Mouse (Mus musculus): ENCODE data around the gene Pdss2.

Pdss2 gene

DNA sequence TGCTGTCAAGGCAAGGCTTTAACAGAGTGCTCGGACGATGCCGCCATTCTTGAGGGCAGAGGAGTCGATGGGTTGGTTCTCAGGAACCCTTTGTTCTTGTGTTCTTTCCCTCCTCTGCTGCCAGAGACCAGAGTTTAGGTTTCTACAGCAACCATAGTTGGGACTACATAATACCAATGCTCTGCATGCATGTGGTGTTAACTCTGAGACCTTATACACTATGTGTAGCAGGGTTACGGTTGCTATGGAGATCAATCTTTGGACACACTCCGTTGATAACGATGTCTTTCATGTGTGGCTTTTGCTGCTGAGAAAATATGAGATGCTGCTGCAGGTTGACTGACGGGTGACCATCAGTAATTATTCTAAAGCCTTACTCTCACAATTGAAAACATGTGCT lies 20.9 kb downstream of the Pdss2 start:
- in situ Hi-C loops (cut with MboI, MseI) = no loop called here

DNA sequence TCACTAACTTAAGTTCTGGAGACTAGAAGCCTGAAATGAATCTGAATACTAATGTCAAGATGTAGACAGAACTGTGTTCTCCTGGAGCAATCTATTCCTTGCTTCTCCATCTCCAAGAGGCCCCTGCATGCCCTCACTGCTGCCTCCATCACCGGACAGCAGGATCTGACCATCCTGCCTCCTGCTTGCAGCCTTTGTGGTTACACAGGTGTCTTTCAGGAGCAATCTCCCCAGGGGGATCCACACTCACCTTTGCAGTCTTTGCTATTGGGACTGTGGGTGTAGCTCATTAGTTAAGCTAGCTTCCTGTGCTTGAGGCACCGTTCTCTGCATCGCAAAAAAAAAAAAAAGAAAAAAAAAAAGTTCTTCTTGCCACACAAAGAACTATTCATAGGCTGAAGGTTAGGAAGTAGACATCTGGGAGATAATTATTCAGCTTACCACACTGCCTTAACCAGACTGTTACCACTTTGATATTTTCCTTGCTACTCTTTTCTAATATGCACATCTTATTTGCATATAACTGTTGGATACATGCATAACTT lies 23.0 kb downstream of the Pdss2 start:
- in situ Hi-C loops (cut with MboI, MseI) = no loop called here

DNA sequence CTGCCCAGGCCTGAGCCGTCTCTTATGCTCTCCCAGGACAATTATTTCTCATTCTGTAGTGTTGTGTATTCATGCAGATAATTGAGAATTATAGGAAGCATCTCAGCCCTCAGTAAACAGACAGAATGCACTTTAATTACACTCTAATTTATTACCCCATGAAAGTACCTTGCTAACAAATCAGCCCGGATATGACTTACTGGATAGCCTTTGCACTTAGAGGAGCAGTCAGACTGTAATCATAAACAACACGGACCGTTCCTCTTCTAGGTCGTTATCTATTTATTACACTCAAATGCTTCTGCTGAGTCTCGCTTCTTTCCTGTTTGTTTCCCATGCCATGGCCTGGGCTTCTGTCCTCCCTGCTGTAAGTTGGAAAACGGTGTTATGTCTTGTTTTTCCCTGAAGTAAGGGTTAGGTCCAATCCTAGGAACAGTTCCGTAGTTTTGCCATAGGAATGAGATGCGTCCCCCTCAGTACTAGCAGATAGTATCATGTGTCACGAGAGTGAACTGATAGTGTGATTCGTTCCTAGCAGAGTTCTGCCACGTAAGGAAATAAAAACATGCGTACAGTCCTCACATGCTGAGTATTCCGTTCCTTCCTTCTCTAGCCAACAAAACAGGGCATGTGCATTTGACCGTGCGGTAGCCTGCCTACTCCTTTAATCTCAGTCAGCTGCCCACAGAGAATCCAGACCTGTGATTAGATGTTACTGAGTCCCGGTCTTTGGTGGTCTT lies 24.3 kb downstream of the Pdss2 start:
- in situ Hi-C loops (cut with MboI, MseI) = no loop called here

DNA sequence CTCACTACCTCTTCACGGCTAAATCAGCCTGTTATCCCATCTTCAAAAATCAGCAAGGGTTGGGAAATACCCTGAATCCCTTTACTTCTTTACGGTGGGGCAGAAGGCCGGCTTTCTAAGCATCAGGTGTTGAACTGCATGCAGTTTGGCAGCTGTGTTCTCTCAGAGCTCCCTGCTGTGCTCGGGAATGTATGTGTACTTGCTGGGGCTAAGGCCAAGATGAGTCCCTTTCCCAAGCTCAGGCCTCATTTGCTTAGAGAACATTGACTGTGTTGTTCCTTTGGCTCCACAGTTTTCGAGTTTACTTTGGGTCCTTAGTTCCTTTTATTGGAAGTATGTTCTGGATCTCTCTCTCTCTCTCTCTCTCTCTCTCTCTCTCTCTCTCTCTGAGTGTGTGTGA lies 26.7 kb downstream of the Pdss2 start:
- in situ Hi-C loops (cut with MboI, MseI) = no loop called here

DNA sequence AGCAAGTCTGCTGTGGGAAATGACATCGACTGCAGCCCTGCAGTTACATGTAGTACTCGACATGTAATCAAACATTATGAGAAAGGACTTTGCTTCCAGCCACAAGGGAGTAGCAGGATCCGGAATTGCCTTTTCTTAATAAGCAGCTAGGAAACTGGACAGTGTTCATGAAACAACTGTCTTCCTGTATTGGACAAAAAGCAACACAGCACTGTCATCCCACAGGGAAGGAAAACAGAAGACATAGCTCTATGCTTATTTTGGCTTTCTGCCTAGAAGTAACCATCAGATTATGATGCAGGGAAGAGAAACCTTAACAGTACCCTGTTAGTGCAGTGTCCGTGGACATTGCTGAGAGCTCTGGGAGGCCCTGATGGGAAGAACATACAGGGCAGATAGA lies 31.0 kb downstream of the Pdss2 start:
- in situ Hi-C loops (cut with MboI, MseI) = loop anchor here (25.0 kb wide), 1 partner anchor 585 kb away; no protein-coding TSS in a partner anchor

DNA sequence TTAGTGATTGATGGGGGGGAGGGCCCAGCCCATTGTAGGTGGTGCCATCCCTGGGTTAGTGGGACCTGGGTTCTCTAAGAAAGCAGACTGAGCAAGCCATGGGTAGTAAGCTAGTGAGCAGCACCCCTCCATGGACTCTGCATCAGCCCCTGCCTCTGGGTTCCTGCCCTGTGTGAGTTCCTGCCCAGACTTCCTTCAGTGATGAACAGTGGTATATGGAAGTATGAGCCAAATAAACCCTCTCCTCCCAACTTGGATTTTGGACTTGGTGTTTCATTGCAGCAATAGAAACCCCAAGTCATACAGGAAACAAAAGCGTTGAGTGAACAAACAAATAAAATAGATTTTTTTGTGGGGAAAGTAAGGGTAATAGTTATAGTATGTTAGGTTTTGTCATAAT lies 35.7 kb downstream of the Pdss2 start:
- in situ Hi-C loops (cut with MboI, MseI) = loop anchor here (25.0 kb wide), 1 partner anchor 580 kb away; no protein-coding TSS in a partner anchor

DNA sequence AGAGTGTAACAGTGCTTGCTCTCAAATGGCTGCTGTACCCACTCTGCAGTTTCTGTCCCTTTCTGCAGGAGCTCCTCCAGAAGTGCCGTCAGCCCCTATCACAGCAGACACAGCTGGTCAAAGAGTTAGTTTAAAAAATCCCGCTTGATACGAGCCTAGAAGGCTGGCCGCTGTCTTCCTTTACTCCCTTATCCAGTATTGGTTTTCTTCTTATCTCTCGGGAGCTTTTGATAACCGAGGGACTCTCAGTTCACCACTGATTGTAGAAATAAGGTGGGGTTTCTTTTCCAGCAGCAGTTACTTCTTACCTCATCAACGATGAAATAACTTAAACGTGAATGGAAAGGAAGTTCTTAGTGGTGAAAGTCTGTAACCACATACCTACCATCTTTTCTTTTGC lies 36.2 kb downstream of the Pdss2 start:
- in situ Hi-C loops (cut with MboI, MseI) = loop anchor here (25.0 kb wide), 1 partner anchor 580 kb away; no protein-coding TSS in a partner anchor

DNA sequence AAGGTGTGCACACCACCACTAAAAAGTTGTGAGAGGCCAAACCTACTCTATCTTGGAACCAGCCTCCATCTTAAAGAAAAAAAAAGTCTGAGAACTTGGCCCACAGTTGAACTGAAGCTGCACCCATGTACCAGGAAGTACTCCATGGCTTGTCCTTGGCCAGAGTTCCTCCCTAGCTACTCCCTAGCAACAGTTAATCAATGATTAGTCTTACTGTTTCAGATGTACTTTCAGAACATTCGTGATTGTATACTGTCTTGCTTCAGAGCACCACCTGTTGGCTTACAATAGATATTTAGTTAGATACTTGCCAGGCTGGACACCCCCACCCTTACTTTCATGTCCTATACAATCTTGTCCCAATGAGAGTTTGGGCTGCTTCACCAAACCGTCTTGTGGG lies 50.0 kb downstream of the Pdss2 start:
- in situ Hi-C loops (cut with MboI, MseI) = loop anchor here (25.0 kb wide), 1 partner anchor 566 kb away; no protein-coding TSS in a partner anchor

DNA sequence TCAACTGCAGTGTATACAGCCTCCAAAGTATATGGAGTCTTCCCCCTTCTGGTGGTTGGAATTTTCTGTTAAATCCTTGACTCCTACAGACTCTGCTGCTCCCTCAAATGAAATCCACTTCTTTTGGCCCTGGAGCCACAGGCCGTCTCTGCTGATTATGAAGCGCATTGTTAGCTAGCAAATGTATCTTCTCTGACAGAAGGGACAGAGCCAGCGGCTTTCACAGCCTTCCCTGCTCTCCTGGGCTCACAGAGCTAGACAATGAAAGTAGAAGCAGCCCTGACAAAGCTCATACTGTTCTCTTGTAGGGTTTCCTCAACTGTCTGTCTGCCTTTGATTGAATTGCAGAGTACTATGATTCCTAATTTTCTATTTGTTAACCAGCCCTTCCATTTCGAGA lies 51.1 kb downstream of the Pdss2 start:
- in situ Hi-C loops (cut with MboI, MseI) = loop anchor here (25.0 kb wide), 1 partner anchor 565 kb away; no protein-coding TSS in a partner anchor

DNA sequence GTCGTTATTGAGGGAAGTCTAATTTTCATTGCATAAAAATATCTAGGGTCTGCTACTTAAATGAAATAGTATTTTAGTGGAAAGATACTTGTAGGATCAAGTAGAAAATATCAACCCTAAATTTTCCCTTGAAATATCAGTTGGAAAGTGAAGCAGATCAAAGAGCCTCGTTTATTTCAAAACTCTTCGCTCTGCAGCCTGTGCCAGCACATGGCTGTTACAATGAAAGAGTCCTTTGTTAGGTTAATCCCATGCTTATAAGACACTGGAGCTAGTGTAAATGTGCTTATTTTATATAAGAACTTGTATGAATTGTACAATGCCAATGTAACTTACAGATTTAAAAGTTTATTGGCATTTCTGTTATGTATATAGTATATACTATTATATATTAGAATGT lies 51.8 kb downstream of the Pdss2 start:
- in situ Hi-C loops (cut with MboI, MseI) = loop anchor here (25.0 kb wide), 1 partner anchor 564 kb away; no protein-coding TSS in a partner anchor

DNA sequence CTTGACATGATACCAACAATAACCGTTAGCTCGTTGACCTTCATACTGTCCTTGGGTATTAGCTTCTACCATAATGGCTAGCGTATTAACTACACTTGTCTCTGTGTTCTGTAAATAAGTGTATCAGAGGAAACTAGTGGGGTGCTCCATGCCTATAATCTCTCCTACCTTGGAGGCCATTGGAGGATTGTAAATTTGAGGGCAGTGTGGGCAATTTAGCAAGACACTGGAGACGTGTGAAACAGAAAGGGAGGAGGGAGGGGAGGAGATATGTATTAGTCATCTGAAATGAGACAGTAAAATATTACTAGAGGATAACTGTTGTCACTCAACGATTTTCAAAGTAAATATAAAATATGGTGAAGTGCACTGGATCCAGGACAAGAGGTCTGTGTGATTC lies 54.2 kb downstream of the Pdss2 start:
- in situ Hi-C loops (cut with MboI, MseI) = no loop called here

DNA sequence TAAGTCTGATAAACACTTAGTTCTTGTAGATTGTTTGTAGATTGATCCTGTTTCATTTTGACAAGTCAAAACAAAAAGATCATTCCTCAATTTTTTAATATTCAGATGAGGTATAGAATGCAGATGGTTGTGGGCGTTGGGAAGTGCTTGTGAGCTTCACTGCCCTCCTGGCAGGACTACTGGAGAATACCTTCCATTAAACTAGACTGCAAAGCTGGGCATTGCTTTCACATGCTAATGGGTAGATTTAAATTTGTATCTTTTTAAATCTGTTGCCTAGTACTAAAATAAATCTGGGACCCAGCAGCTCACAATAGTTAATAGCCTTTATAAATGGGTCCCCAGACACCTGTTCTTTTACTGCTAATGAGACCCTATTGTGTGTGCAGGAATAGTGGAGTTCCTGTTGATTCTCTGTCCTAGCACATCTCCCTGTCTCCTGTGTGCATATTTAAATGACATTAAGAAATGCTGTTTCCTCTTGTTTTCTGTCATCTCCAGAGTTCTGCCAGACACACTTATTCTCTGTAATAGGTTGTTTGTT lies 54.9 kb downstream of the Pdss2 start:
- in situ Hi-C loops (cut with MboI, MseI) = no loop called here

DNA sequence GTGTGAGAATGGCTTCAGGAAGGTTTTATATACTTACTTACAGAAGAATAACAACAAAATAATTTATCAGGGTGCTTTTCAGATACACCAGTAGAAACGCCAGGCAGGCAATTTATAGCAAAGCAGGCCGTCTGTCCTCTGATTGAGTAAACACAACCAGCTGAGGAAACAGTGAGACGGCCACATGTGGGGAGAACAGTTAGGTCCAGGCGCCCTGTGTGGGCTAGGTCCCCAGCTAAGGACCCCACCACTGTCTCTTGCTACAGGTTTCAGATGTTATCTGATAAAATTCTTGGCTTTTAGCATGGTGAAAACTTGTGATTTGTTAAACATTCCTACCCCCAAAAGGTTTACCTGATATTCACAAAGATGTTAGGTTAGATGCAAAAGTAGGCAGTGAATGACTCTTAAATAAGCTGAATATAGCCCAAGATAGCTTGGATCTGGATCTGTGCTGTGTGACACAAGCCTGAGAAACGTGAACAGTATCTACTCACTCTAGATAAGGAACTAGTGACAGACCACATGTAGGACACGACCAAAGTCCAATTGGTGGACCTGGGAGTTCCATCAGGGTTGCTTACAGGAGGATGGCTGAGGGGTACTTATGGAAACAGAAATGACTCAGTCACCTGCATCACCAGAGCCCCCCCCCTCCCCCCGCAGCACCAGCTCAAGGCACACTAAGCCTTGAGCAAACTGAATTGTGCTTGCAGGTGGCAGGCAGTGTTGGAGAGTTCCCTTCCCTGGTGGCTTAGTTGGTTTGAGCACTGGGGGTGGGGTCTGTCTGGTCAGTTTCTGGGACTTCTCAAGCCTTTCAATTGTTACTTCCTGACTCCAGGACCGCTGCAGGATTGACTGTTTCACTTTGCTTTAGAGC lies 56.2 kb downstream of the Pdss2 start:
- in situ Hi-C loops (cut with MboI, MseI) = no loop called here

DNA sequence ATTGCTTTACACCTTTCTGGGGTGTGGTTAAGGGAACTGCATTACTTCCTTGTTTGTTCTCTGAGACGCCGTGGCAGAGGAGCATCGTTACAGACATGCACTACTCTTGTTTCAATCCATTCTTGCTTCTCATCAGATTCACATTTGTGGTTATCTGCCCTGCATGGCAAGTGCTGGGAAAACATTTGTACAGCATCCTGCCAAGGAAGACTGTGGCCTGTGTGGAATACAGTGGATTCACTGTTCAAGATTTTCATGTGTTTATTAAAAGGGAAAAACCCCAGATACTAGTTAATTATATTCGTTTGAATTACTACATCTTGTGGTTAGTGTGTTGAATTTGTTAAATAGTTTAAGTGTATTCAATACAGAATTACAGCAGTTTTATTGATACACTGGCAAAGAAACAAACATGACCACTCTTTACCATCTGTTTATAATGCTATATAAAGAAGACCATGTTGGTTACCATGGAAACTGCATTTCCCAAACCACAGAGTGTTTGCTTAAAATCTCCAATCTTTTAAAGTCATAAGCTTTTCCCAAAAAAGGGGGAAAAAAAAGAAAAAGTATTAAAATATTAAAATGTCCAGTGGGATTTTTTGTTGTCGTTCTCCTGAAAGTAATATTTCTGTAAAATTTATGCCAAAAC lies 58.5 kb downstream of the Pdss2 start:
- in situ Hi-C loops (cut with MboI, MseI) = no loop called here

DNA sequence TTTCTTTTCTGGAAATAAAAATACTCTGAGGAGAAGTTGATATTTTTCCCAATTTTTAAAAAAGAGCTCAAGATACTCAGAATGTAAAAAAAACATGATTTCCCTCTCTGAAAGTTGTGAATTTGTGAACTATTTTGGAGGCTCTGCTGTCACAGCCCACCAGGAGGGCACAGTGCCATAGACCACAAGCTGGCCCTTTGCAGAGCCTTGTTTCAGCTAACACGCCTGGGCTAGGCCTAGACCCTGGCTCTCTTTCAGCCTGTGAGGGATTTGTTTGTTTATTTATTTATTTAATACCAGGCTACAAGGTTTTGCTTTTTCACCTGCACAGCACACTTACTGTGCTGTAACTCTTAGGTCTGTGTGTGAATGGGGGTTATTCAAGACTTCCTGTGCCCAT lies 64.3 kb downstream of the Pdss2 start:
- in situ Hi-C loops (cut with MboI, MseI) = no loop called here

DNA sequence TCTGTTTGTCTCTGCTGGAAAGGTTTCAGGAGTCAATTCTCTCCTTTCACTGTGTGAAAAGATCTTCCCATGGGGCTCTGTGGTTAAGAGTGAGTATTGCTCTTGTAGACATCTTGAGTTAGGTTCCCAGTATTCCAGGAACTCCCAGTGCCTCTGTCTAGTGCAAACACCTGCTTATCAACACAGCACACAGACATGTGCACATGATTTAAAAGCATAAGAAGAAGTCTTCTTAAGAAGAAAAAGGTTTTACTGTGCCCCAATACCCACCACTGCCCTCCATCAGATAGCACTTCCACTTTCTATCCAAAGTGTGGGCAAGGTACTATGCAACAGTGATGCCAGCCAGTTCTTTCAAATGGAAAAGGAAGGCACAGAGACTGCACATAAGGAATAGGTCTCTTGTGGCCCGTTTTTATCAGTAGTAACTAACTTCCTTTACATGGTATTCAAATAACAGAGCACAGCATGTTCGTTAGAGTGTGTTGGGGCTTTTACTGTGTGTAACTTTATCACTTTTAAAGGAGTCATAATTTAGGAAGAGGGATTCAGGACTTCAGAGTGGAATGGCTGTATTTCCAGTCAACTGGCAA lies 69.4 kb downstream of the Pdss2 start:
- in situ Hi-C loops (cut with MboI, MseI) = no loop called here

DNA sequence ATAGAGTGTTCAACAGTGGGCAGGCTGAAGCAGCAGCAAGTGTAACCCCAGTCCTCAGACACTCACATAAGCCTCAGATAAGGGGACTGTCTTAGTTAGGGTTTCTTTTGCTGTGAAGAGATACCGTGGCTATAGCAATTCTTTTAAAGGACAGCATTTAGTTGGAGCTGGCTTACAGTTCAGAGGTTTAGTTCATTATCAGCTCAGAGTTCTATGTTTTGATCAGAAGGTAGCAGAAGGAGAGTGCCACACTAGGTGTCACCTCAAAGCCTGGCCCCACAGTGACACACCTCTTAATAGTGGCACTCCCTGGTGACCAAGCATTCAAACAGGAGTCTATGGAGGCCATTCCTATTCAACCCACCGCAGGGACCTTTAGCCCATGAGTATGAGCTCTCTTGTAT lies 70.0 kb downstream of the Pdss2 start:
- in situ Hi-C loops (cut with MboI, MseI) = no loop called here

DNA sequence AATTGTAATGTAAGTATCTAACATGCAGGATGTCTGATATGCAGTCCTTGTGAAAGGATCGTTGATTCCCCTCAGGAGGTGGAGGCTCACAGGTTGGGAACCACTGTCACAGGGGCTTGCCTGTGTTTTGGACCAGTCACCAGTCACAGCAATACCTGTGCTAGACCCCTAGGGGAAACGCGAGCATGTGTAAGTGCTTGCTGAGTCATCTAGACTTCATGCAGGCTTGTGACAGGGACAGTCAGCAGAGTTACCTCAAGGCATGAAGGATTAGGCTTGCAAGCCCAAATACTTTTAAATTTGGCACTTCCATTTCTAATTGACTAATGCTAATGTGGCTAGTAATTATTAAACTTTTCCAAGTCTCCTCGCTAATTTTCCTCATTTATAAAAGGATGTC lies 71.2 kb downstream of the Pdss2 start:
- in situ Hi-C loops (cut with MboI, MseI) = no loop called here

DNA sequence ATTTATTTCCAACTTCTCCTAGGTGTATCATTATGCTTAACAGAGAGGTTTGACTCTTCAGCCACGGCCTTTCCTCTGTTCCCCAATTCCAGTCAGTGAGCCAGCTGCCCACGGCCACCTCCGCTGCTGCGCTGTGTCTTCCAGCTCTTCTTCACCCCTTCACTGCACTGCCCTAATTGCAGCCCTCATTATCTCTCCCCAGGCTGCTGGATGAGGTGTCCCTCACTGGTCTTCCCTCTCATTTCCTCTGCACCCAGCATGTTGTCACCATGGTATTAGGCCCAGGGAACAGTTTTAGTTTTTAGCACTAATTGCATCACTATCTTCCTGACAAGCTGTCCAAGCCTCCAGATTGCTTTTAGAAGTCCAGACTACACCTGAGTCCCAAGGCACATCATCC lies 73.0 kb downstream of the Pdss2 start:
- in situ Hi-C loops (cut with MboI, MseI) = no loop called here

DNA sequence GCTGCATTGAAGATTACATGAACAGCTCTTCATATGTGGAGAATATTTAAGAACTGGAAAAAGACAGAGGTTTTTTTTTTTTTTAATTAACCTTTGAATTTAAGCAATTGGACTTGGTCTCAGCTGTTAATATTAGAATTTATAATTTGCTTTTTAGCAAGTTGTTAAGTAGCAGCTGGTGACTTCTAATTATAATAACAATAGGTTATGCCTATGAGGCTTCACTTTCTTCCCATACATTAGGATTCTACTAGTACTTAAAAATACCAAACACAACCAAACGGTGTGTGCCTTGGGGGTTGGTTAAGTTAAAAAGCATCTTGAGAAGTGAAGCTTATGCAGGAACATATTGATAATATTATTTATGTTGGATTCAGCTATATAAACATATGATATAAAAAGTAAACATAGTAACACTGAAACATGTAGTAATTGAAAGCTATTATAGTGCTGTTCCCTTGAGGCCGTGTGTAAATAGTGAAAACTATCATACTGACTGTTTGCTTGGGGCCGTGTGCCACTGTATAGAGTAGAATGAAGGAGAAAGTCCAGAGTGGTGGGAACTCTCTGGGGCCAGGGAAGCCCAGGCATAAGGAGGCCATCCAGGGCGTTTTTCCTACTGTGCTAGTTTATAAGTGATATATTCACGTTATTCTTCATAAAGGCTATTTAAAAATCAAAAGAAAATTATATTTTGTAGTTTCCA lies 87.0 kb downstream of the Pdss2 start:
- in situ Hi-C loops (cut with MboI, MseI) = no loop called here

Measured in T-helper 2 cell (primary cell).